In the genomic region with DNA sequence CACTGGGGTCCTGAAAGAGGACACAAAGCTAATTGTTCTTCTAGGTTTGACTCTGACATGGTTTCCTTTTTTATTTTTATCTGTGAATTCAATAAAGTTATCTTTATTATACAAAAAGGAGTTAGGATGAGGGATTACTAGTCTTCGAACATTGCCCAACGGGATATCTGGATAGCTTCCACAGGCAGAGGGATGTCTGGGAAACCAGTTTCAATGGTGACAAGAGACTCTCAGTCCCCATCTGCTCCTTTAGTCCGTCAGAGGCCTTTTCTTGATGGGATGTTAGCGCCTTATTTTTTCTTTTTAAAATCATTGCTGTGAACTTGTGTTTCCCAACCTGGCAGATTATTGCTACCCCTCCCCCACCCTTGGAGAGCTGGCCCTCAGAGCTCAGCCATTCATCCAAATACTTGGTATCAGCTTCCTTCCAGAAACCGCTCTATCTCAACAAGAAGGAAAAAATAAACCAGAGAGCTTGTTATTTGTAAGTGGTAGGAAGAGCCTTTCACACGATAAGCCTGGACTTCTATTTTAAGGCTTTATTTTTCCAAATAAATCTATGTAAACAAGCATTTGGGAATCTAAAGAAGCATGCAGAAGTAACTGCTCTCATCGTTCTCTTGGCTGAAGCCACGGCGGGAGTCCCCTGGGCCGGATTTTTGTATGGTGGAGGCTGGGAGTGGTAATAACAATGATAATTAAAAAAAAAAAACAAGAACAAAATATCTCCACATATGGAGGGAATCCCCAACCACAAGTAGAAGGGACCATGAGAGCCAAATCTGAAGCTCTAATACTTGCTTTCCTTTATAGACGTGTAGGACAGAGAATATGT, we compare ENCODE assay signal across 14 mouse cellular contexts.
A peak's percentile ranks its signal among the peaks of the same experiment; 100 is the strongest.
DNase-seq lines count a peak whose midpoint lies in the region; TF ChIP-seq lines count a peak whose summit lies in the region.
"Had no signal": no experiment of that assay in that cellular context is flagged by ENCODE, and none has a peak within 500 bp of the region (broad histone marks: within the 10 kb centered on the region; RNA-seq: fewer than 3 reads in every experiment).

No protein-coding gene starts in this region.

- no peaks in the 10 kb centered on the region for H3K79me2 ChIP-seq in heart, adult 2 months (replicated peaks; ENCODE audit: control insufficient read depth, insufficient read depth, low read length)

- no peak for TF ChIP-seq EP300 in heart, adult 2 months (IDR thresholded peaks at IDR 0.05; ENCODE audit: insufficient read depth, low read depth, low read length)

- peak; percentile 53 to 58 for DNase-seq in cerebellum, postnatal 10 days
- no peak for DNase-seq in cerebellum, adult 9-10 months
- DNase-seq in heart, adult 2 months = peak in 1 of 2 experiments; percentile 41
- no peak for DNase-seq in heart, postnatal 25 days (ENCODE audit: low spot score)
- DNase-seq in adipocyte (ENCODE audit: low spot score) (peak; percentile 7), MN1 (ENCODE audit: low spot score) (no peak)
- peak; percentile 29 to 45 for DNase-seq in heart, postnatal 14 days
- DNase-seq in layer of hippocampus, adult 9-11 months = no peak
- DNase-seq: kidney, adult 2 months; kidney, postnatal 25 days; right cerebral cortex, postnatal 4 days had no signal

- no peak for TF ChIP-seq CTCF in heart, adult 2 months (IDR thresholded peaks at IDR 0.05)

- intact Hi-C loops in heart, adult 2 months (cut with DNase I) = loop anchor here (5.0 kb wide), 1 partner anchor 63 kb away; no protein-coding TSS in a partner anchor
- intact Hi-C loops in heart, postnatal 25 days (cut with DNase I) = no loop called here
- intact Hi-C loops in heart, postnatal 14 days (cut with DNase I) = no loop called here

- no peaks in the 10 kb centered on the region for H3K27me3 ChIP-seq in heart, adult 2 months (ENCODE audit: control insufficient read depth, insufficient read depth, low read length)
- H3K27me3 ChIP-seq: limb, embryonic 15.5 days; midbrain, embryonic 15.5 days had no signal

- H3K9ac ChIP-seq in heart, adult 2 months (ENCODE audit: low read depth, low read length) = no peak overlapping the region
- H3K9ac ChIP-seq: limb, embryonic 15.5 days; midbrain, embryonic 15.5 days had no signal

- no peaks in the 10 kb centered on the region; the same call in 1 of the 2 replicates for H3K36me3 ChIP-seq in heart, adult 2 months (ENCODE audit: control insufficient read depth, insufficient read depth, low read length)
- H3K36me3 ChIP-seq: G1E; limb, embryonic 15.5 days; midbrain, embryonic 15.5 days had no signal

- peak overlapping the region; percentile 26; the same call in 1 of the 2 replicates for H3K27ac ChIP-seq in heart, adult 2 months
- H3K27ac ChIP-seq: limb, embryonic 15.5 days; midbrain, embryonic 15.5 days had no signal

- H3K4me3 ChIP-seq in heart, adult 2 months = no peak overlapping the region
- H3K4me3 ChIP-seq: limb, embryonic 15.5 days; midbrain, embryonic 15.5 days had no signal

- WGBS in heart, adult 2 months = 34% methylated on average over 11 of the region's 11 CpGs

- no peak for TF ChIP-seq POLR2A in heart, adult 2 months (IDR thresholded peaks at IDR 0.05; ENCODE audit: insufficient read depth, low read depth, low read length)

- H3K4me1 ChIP-seq in heart, adult 2 months (ENCODE audit: control insufficient read depth, insufficient read depth, low read length) = peaks cover 8% of the 10 kb centered on the region
- H3K4me1 ChIP-seq: limb, embryonic 15.5 days; midbrain, embryonic 15.5 days had no signal

Comparison
In these comparisons a context has a peak if more than half of its experiments do, and no peak if none do; other contexts are left out.
1. DNase-seq: peak in cerebellum, postnatal 10 days (2 of 2), adipocyte (single experiment) and heart, postnatal 14 days (2 of 2); none in cerebellum, adult 9-10 months (single experiment), heart, postnatal 25 days (single experiment), layer of hippocampus, adult 9-11 months (single experiment) and MN1 (single experiment).